Mouse (Mus musculus): ENCODE measurements around the gene Noxo1. TPM values are rescaled to one million over a fixed set of nuclear protein-coding genes. Genes with fewer than 3 reads are reported as not detected.

The Noxo1 gene
- polyA plus RNA-seq, 1 experiment = 10.8 TPM

DNA sequence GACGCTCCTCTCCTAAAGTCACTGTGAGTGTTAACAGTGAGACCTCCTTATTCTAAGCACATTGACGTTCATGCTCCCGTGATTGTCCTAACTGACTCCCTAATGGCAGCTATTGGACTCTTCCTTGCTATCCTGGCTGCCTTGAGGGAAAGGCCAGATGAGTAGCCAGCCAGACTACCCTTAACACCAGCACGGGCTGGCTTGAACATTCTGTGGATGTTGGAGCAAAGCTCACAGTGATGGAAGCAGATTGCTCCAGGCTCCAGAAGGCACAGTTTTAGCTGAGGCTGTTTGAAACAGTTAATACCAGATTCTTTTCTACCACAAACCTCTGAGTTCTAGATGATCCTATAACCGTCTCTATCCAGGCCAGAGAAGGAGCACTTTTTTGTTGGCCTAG, 47.9 kb downstream of the Noxo1 start:
- WGBS = 89% methylated on average over 5 of the region's 5 CpGs
- DNase-seq = no peak

DNA sequence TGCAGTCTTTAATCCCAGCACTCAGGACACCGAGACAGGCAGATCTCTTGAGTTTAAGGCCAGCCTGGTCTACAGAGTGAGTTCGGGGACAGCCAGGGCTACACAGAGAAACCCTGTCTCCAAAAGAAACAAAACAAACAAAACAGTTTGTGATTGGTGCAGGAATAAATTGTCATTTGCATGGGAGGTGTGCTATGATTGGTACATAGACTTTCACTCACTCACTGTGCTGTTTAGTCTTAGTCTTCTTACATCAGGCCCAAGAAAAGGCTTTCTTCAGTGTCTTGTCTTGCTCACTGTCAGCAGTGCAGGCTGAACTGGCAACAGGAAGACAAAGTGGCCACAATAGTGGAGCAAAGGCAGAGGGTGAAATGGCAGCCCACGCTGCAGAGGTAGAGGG, 48.3 kb downstream of the Noxo1 start:
- whole genome bisulfite sequencing = 82% methylated on average over 3 of the region's 3 CpGs
- no peaks in the 10 kb centered on the region for H3K4me1 ChIP-seq (replicated peaks; ENCODE audit: control insufficient read depth, insufficient read depth, low read length)
- H3K36me3 ChIP-seq (ENCODE audit: control insufficient read depth, insufficient read depth, low read length) = no peaks in the 10 kb centered on the region; the same call in 1 of the 2 replicates
- TF ChIP-seq POLR2A (IDR thresholded peaks at IDR 0.05; ENCODE audit: control insufficient read depth, extremely low read depth, insufficient read depth, low read length, poor library complexity) (no peak), CTCF (IDR thresholded peaks at IDR 0.05; ENCODE audit: borderline replicate concordance, control insufficient read depth, extremely low read depth, insufficient read depth, low read length, poor library complexity) (no peak)
- no peak for DNase-seq
- H3K27ac ChIP-seq (ENCODE audit: control insufficient read depth, insufficient read depth, low read length) = no peak overlapping the region
- H3K27me3 ChIP-seq (ENCODE audit: control insufficient read depth, insufficient read depth, low read length) = no peaks in the 10 kb centered on the region
- no peak overlapping the region for H3K4me3 ChIP-seq (ENCODE audit: control insufficient read depth, insufficient read depth, low read length)

More for the DNA sequence above, 47.9 kb downstream of the Noxo1 start:
- TF ChIP-seq POLR2A (IDR thresholded peaks at IDR 0.05; ENCODE audit: control insufficient read depth, extremely low read depth, insufficient read depth, low read length, poor library complexity) = no peak
- TF ChIP-seq CTCF (IDR thresholded peaks at IDR 0.05; ENCODE audit: borderline replicate concordance, control insufficient read depth, extremely low read depth, insufficient read depth, low read length, poor library complexity) = no peak
- H3K4me1 ChIP-seq (replicated peaks; ENCODE audit: control insufficient read depth, insufficient read depth, low read length) = no peaks in the 10 kb centered on the region
- no peaks in the 10 kb centered on the region for H3K27me3 ChIP-seq (ENCODE audit: control insufficient read depth, insufficient read depth, low read length)
- H3K36me3 ChIP-seq (ENCODE audit: control insufficient read depth, insufficient read depth, low read length) = no peaks in the 10 kb centered on the region; the same call in 1 of the 2 replicates
- no peak overlapping the region for H3K4me3 ChIP-seq (ENCODE audit: control insufficient read depth, insufficient read depth, low read length)
- no peak overlapping the region for H3K27ac ChIP-seq (ENCODE audit: control insufficient read depth, insufficient read depth, low read length)

GRCm38 (mm10) chr17:24745526-24746497, 49.8 kb downstream of the Noxo1 start:
- no peaks in the 10 kb centered on the region for H3K36me3 ChIP-seq (ENCODE audit: control insufficient read depth, insufficient read depth, low read length)
- no peaks in the 10 kb centered on the region for H3K4me1 ChIP-seq (replicated peaks; ENCODE audit: control insufficient read depth, insufficient read depth, low read length)
- peaks cover 4% of the 10 kb centered on the region; the same call in 1 of the 2 replicates for H3K27me3 ChIP-seq (ENCODE audit: control insufficient read depth, insufficient read depth, low read length)
- WGBS = 26% methylated on average over 7 of the region's 7 CpGs
- no peak overlapping the region for H3K4me3 ChIP-seq (ENCODE audit: control insufficient read depth, insufficient read depth, low read length)
- peak; percentile 78 for DNase-seq
- TF ChIP-seq CTCF (IDR thresholded peaks at IDR 0.05; ENCODE audit: borderline replicate concordance, control insufficient read depth, extremely low read depth, insufficient read depth, low read length, poor library complexity) (no peak), POLR2A (IDR thresholded peaks at IDR 0.05; ENCODE audit: control insufficient read depth, extremely low read depth, insufficient read depth, low read length, poor library complexity) (no peak)
- H3K27ac ChIP-seq (ENCODE audit: control insufficient read depth, insufficient read depth, low read length) = no peak overlapping the region

- TF ChIP-seq CTCF (IDR thresholded peaks at IDR 0.05; ENCODE audit: borderline replicate concordance, control insufficient read depth, extremely low read depth, insufficient read depth, low read length, poor library complexity) (no peak), POLR2A (IDR thresholded peaks at IDR 0.05; ENCODE audit: control insufficient read depth, extremely low read depth, insufficient read depth, low read length, poor library complexity) (no peak)
- Histone ChIP-seq H3K27me3 (ENCODE audit: control insufficient read depth, insufficient read depth, low read length) (peaks cover 7% of the 10 kb centered on the region; the same call in 1 of the 2 replicates), H3K4me3 (ENCODE audit: control insufficient read depth, insufficient read depth, low read length) (no peak overlapping the region), H3K27ac (ENCODE audit: control insufficient read depth, insufficient read depth, low read length) (no peak overlapping the region), H3K4me1 (replicated peaks; ENCODE audit: control insufficient read depth, insufficient read depth, low read length) (no peaks in the 10 kb centered on the region), H3K36me3 (ENCODE audit: control insufficient read depth, insufficient read depth, low read length) (no peaks in the 10 kb centered on the region)
- no peak for DNase-seq
- 79% methylated on average over 4 of the region's 4 CpGs for WGBS
Measured at GRCm38 (mm10) chr17:24746986-24747385, 51.0 kb downstream of the Noxo1 start.

Other genes with a start within 250 kb of the Noxo1 start
- gene E4f1, start 225.9 kb upstream of the Noxo1 start, polyA plus RNA-seq (2012; rRNA removed) = 166 and 188 TPM in 2 replicates
- gene Pgp, start 225.8 kb upstream of the Noxo1 start, polyA plus RNA-seq (2012; rRNA removed) = 58.8 and 65.4 TPM in 2 replicates
- 0.57 and 0.97 TPM in 2 replicates for gene Bricd5, start 222.3 kb upstream of the Noxo1 start, polyA plus RNA-seq (2012; rRNA removed)
- 78.9 and 84.5 TPM in 2 replicates for gene Mlst8, start 217.2 kb upstream of the Noxo1 start, polyA plus RNA-seq (2012; rRNA removed)
- gene Caskin1, start 207.6 kb upstream of the Noxo1 start, polyA plus RNA-seq (2012; rRNA removed) = 0.15 and 0.20 TPM in 2 replicates
- 339 and 362 TPM in 2 replicates for gene Traf7, start 168.3 kb upstream of the Noxo1 start, polyA plus RNA-seq (2012; rRNA removed)
- gene Rab26, start 162.0 kb upstream of the Noxo1 start, polyA plus RNA-seq (2012; rRNA removed) = 1.6 and 1.9 TPM in 2 replicates
- 85.0 and 92.8 TPM in 2 replicates for gene Pkd1, start 146.4 kb upstream of the Noxo1 start, polyA plus RNA-seq (2012; rRNA removed)
- 163 and 173 TPM in 2 replicates for gene Tsc2, start 63.6 kb upstream of the Noxo1 start, polyA plus RNA-seq (2012; rRNA removed)
- 9.7 and 9.8 TPM in 2 replicates for gene Nthl1, start 63.6 kb upstream of the Noxo1 start, polyA plus RNA-seq (2012; rRNA removed)
- 13.5 and 19.6 TPM in 2 replicates for gene Slc9a3r2, start 45.9 kb upstream of the Noxo1 start, polyA plus RNA-seq (2012; rRNA removed)
- 0.35 and 0.64 TPM in 2 replicates for gene Npw, start 37.8 kb upstream of the Noxo1 start, polyA plus RNA-seq (2012; rRNA removed)
- gene Zfp598, start 26.5 kb upstream of the Noxo1 start, polyA plus RNA-seq (2012; rRNA removed) = 118 and 123 TPM in 2 replicates
- 0.29 and 0.32 TPM in 2 replicates for gene Syngr3, start 6.3 kb upstream of the Noxo1 start, polyA plus RNA-seq (2012; rRNA removed)
- gene Gfer, start 78 bp upstream of the Noxo1 start, polyA plus RNA-seq (2012; rRNA removed) = 24.3 and 33.3 TPM in 2 replicates
- gene Tbl3, start 11.4 kb downstream of the Noxo1 start, polyA plus RNA-seq (2012; rRNA removed) = 109 and 120 TPM in 2 replicates
- 0.88 and 0.96 TPM in 2 replicates for gene Rnf151, start 21.8 kb downstream of the Noxo1 start, polyA plus RNA-seq (2012; rRNA removed)
- gene Rps2, start 21.9 kb downstream of the Noxo1 start, polyA plus RNA-seq (2012; rRNA removed) = 3,358 and 3,484 TPM in 2 replicates
- gene Ndufb10, start 28.2 kb downstream of the Noxo1 start, polyA plus RNA-seq (2012; rRNA removed) = 237 and 291 TPM in 2 replicates
- 0.20 and 7.2 TPM in 2 replicates for gene Rpl3l, start 31.6 kb downstream of the Noxo1 start, polyA plus RNA-seq (2012; rRNA removed)
- gene Msrb1, start 40.4 kb downstream of the Noxo1 start, polyA plus RNA-seq (2012; rRNA removed) = 90.7 and 91.5 TPM in 2 replicates
- 15.5 and 15.6 TPM in 2 replicates for gene Hs3st6, start 56.8 kb downstream of the Noxo1 start, polyA plus RNA-seq (2012; rRNA removed)
- not detected in 2 replicates for gene Meiob, start 108.1 kb downstream of the Noxo1 start, polyA plus RNA-seq (2012; rRNA removed)
- gene Hagh, start 143.9 kb downstream of the Noxo1 start, polyA plus RNA-seq (2012; rRNA removed) = 153 and 157 TPM in 2 replicates
- gene Fahd1, start 154.1 kb downstream of the Noxo1 start, polyA plus RNA-seq (2012; rRNA removed) = 6.9 and 7.8 TPM in 2 replicates
- gene Igfals, start 169.8 kb downstream of the Noxo1 start, polyA plus RNA-seq (2012; rRNA removed) = 8.4 and 9.0 TPM in 2 replicates
- gene Nubp2, start 190.1 kb downstream of the Noxo1 start, polyA plus RNA-seq (2012; rRNA removed) = 88.8 and 96.1 TPM in 2 replicates
- gene Spsb3, start 190.4 kb downstream of the Noxo1 start, polyA plus RNA-seq (2012; rRNA removed) = 274 and 285 TPM in 2 replicates
- 48.2 and 55.3 TPM in 2 replicates for gene Eme2, start 198.9 kb downstream of the Noxo1 start, polyA plus RNA-seq (2012; rRNA removed)
- 146 and 152 TPM in 2 replicates for gene Mrps34, start 198.9 kb downstream of the Noxo1 start, polyA plus RNA-seq (2012; rRNA removed)
- gene Nme3, start 200.3 kb downstream of the Noxo1 start, polyA plus RNA-seq (2012; rRNA removed) = 63.3 and 76.7 TPM in 2 replicates
- 255 and 272 TPM in 2 replicates for gene Mapk8ip3, start 240.7 kb downstream of the Noxo1 start, polyA plus RNA-seq (2012; rRNA removed)